Mouse (Mus musculus) liver, embryonic 16.5 days (tissue): ENCODE measurements around the gene Rnf180. TPM values are rescaled to one million over a fixed set of nuclear protein-coding genes. Genes with fewer than 3 reads are reported as not detected.

ENCODE experiments used
- ATAC-seq: fragments of 200-750 bp; cut with Nextera tagmentation; 2 replicates; pipeline ENCODE4 v1.8.0; 2017; ENCODE audit warnings: low read depth, mild to moderate bottlenecking, moderate number of reproducible peaks, moderate library complexity
- H3K27ac ChIP-seq: fragments of 300-500 bp; sonication (generic); 2 replicates; pipeline ENCODE4 v1.5.1; 2014; ENCODE audit warnings: mild to moderate bottlenecking, low read length
- H3K27me3 ChIP-seq: fragments of 300-500 bp; sonication (generic); 2 replicates; pipeline ENCODE4 v1.6.1; 2014; ENCODE audit warnings: low read depth, low read length, mixed read lengths; ENCODE audit not compliant: control insufficient read depth, insufficient read depth
- H3K36me3 ChIP-seq: fragments of 300-500 bp; sonication (generic); 2 replicates; pipeline ENCODE4 v1.6.1; 2014; ENCODE audit warnings: mild to moderate bottlenecking; ENCODE audit not compliant: control insufficient read depth, insufficient read depth
- H3K4me1 ChIP-seq: fragments of 300-500 bp; sonication (generic); 2 replicates; pipeline ENCODE4 v1.6.1; 2014; ENCODE audit warnings: low read depth, low read length, mixed read lengths; ENCODE audit not compliant: control insufficient read depth
- H3K4me2 ChIP-seq: fragments of 300-500 bp; sonication (generic); 2 replicates; pipeline ENCODE4 v1.6.1; 2014; ENCODE audit warnings: low read depth, low read length, mixed read lengths
- H3K4me3 ChIP-seq: fragments of 300-500 bp; sonication (generic); 2 replicates; pipeline ENCODE4 v1.5.1; 2014; ENCODE audit warnings: low read depth, mild to moderate bottlenecking, low read length
- H3K9ac ChIP-seq: fragments of 300-500 bp; sonication (generic); 2 replicates; pipeline ENCODE4 v1.6.1; 2014; ENCODE audit warnings: low read depth, low read length
- H3K9me3 ChIP-seq: fragments of 300-500 bp; sonication (generic); replicated peaks from 2 replicates; pipeline ENCODE4 v1.6.1; 2016; ENCODE audit warnings: low read length; ENCODE audit not compliant: control insufficient read depth
- WGBS: fragments of 180-500 bp; shearing (Covaris S2); extraction: QIAGEN DNeasy Blood & Tissue Kit; methylation state at CpG from one replicate; pipeline ENCODE4 v1.1.7; 2014; ENCODE audit not compliant: insufficient replicate concordance; 5-methylcytosine and 5-hydroxymethylcytosine counted together
- polyA plus RNA-seq: library from polyadenylated mRNA; unstranded; fragments of >200 nt; fragmentation: Nextera tagmentation; extraction: Ambion mirVana; gene quantifications from 2 replicates; pipeline ENCODE4 v1.2.1, GENCODE M21; 2015

The Rnf180 gene
- polyA plus RNA-seq, 1 experiment from 2014 or later: 0.59 TPM

DNA sequence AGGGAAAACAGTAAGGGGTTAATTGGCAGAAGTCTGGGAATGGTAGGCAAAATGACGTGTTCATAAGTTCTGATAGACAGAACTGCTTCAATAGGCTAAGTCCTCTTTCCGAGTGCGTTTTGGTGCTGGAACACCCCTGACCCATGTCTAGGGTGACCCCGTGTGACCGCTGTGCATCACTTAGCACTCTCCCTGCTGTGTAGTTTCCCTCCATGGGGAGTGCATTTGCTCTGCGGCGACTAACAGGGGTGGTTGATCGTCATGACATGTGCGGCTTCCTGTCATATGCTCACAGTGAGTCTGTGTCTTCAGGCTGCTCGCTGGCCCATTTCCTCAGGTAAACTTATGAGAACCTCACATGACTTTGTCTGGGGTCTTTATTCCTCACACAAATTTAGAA, 70.6 kb downstream of the Rnf180 start:
- H3K4me1 ChIP-seq: no peaks in the 10 kb centered on the region
- no peak for ATAC-seq
- H3K4me3 ChIP-seq: no peak overlapping the region
- H3K27me3 ChIP-seq: no peaks in the 10 kb centered on the region
- H3K4me2 ChIP-seq: no peak overlapping the region
- H3K9me3 ChIP-seq: no peaks in the 10 kb centered on the region
- WGBS: 42% methylated on average over 10 of the region's 10 CpGs
- no peak overlapping the region for H3K27ac ChIP-seq
- H3K9ac ChIP-seq: no peak overlapping the region
- H3K36me3 ChIP-seq: no peaks in the 10 kb centered on the region

DNA sequence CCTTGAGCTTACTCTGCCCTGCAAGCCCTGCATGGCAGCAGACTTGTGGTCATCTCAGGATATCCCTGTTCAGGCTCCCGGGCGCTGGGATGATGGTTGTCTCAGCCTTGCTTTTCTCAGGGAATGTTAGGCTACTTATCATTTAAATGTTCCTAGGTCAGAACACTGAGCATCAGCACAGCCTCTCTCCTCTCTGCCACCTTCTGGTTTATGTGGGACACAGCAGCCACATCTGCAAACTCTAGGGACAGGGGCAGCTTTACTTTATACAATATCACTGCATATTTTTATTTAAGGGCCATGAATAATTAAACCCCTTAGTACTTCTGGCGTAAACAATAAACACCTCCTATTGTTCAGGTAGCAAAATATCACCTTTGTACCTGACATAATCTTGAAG, 71.5 kb downstream of the Rnf180 start:
- no peak for ATAC-seq
- no peak overlapping the region for H3K27ac ChIP-seq
- no peak overlapping the region for H3K4me2 ChIP-seq
- H3K9me3 ChIP-seq: no peaks in the 10 kb centered on the region
- no peaks in the 10 kb centered on the region for H3K4me1 ChIP-seq
- 53% methylated on average over 3 of the region's 3 CpGs for WGBS
- H3K4me3 ChIP-seq: no peak overlapping the region
- no peak overlapping the region for H3K9ac ChIP-seq
- no peaks in the 10 kb centered on the region for H3K36me3 ChIP-seq
- H3K27me3 ChIP-seq: no peaks in the 10 kb centered on the region

DNA sequence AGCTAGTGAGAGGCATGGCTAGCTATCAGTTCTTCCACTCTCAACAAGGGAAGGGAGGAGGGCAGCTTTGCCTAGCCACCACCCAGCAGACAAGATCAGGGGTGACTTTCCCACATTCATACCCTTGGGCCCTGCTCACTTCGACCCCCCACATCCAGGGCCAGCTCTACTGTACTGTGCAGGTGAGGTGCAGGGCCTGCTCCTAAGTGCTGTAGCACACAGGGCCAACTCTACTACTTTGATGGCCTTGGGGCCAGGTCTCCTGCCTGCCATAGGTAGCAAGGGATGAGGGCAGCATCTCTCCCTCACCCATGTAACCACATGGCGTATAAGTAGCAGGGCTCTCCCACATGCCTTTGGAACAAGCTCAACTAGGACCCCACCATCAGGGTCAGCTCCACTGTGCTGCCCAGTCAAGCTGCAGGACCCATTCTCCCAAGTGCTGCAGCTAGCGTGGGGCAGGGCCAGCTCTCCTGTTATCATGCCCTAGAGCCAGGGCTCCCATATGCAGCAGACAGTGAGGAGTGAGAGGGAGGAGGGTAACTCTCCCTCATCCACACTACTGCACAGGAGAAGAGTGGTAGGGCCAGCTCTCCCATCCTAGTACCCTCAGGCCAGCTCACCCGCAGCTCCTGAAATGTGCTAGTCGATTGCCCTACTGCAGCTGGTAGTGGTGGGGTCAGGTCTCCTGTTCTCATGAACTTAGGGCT, 72.4 kb downstream of the Rnf180 start:
- Histone ChIP-seq H3K4me1 (no peaks in the 10 kb centered on the region), H3K9me3 (no peaks in the 10 kb centered on the region), H3K36me3 (no peaks in the 10 kb centered on the region), H3K4me2 (no peak overlapping the region), H3K27me3 (no peaks in the 10 kb centered on the region), H3K9ac (no peak overlapping the region), H3K27ac (no peak overlapping the region), H3K4me3 (no peak overlapping the region)
- 52% methylated on average over 5 of the region's 5 CpGs for WGBS
- no peak for ATAC-seq

DNA sequence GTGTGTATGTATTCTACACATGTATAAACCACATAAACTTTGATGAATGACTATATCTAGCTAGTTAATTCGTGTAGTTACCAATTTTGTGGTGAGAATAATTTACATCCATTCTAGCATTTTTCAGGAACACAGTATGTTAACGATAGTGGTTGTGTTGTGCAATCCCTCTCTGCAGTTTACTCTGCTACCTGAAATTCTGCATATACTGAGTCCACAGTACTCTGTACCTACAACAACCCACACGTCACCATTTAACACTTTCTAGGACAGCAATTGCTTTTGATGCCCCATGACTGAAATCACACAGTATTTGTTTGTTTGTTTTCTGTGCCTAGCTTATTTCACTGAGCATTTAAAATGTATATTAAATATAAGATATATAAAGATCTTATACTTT, 83.9 kb downstream of the Rnf180 start:
- Histone ChIP-seq H3K4me3 (no peak overlapping the region), H3K27me3 (no peaks in the 10 kb centered on the region), H3K4me1 (no peaks in the 10 kb centered on the region), H3K36me3 (no peaks in the 10 kb centered on the region), H3K9ac (no peak overlapping the region), H3K4me2 (no peak overlapping the region), H3K27ac (no peak overlapping the region), H3K9me3 (no peaks in the 10 kb centered on the region)
- peak; percentile 67; the same call in 1 of the 2 replicates for ATAC-seq
- WGBS: 43% methylated on average over 3 of the region's 3 CpGs

DNA sequence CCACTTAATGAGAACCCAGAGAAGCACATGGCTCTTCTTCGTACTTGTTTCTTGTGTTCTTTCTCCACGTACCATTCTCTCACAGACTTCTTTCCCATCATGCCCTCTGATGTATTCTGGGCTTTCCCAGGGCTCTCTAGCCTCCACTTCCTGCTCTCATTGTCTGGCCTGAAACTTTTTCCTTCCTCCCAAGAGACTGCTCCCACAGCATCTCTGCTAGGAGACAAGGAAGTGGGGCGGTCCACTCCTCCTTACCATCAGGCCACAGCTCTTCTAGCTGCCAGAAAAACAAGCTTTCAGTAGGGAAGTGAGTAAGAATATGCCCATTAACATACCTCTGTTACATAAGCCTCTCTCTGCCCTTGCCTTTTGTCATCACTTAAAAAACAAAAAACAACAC, 90.8 kb downstream of the Rnf180 start:
- H3K9me3 ChIP-seq: no peaks in the 10 kb centered on the region
- no peaks in the 10 kb centered on the region for H3K36me3 ChIP-seq
- no peak overlapping the region for H3K27ac ChIP-seq
- WGBS: 73% methylated on average over 3 of the region's 3 CpGs
- H3K4me1 ChIP-seq: no peaks in the 10 kb centered on the region
- ATAC-seq: no peak
- no peaks in the 10 kb centered on the region for H3K27me3 ChIP-seq
- no peak overlapping the region for H3K4me2 ChIP-seq
- no peak overlapping the region for H3K9ac ChIP-seq
- H3K4me3 ChIP-seq: no peak overlapping the region

DNA sequence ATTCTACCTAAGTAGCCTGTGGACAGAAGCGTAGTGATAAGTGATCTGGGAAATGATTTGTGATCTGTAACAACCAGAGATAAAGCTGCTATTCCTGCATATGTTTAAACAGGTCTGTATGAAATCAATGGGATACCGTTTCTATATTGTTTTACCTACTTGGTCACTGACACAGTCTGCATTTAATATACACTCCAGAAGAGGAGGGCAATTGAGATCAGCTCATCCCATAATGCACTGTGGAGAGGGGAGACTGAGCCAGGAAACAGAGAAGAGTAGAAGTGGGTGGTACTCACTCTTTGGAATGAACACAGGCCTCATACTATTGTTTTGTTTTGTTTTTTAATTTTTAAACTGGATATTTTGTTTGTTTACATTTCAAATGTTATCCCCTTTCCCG, 96.0 kb downstream of the Rnf180 start:
- no peak overlapping the region for H3K4me2 ChIP-seq
- ATAC-seq: no peak
- H3K9me3 ChIP-seq: no peaks in the 10 kb centered on the region
- no peaks in the 10 kb centered on the region for H3K36me3 ChIP-seq
- H3K9ac ChIP-seq: no peak overlapping the region
- no peaks in the 10 kb centered on the region for H3K27me3 ChIP-seq
- no peak overlapping the region for H3K4me3 ChIP-seq
- H3K27ac ChIP-seq: no peak overlapping the region
- H3K4me1 ChIP-seq: no peaks in the 10 kb centered on the region
- 48% methylated on average over 3 of the region's 3 CpGs for WGBS

DNA sequence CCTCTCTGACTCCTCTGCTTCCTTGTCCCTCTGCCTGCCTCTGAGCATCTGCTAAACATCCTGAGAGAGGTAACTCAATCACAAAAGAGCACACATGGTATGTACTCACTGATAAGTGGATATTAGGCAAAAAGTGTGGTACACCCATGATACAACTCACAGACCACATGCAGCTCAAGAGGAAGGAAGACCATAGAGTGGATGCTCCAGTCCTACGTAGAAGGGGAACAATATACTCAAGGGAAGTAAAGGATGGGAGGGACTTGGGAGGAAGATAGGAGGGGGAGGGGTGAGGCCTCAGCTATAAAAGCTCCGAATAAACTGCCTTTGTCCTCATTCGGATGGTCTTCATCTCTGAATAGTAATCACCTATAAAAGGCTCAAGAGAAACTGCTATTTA, 96.6 kb downstream of the Rnf180 start:
- 29% methylated on average over 3 of the region's 3 CpGs for WGBS
- H3K9me3 ChIP-seq: no peaks in the 10 kb centered on the region
- no peak overlapping the region for H3K27ac ChIP-seq
- no peaks in the 10 kb centered on the region for H3K27me3 ChIP-seq
- H3K4me2 ChIP-seq: no peak overlapping the region
- no peak overlapping the region for H3K4me3 ChIP-seq
- no peaks in the 10 kb centered on the region for H3K36me3 ChIP-seq
- no peak overlapping the region for H3K9ac ChIP-seq
- H3K4me1 ChIP-seq: no peaks in the 10 kb centered on the region
- ATAC-seq: no peak

DNA sequence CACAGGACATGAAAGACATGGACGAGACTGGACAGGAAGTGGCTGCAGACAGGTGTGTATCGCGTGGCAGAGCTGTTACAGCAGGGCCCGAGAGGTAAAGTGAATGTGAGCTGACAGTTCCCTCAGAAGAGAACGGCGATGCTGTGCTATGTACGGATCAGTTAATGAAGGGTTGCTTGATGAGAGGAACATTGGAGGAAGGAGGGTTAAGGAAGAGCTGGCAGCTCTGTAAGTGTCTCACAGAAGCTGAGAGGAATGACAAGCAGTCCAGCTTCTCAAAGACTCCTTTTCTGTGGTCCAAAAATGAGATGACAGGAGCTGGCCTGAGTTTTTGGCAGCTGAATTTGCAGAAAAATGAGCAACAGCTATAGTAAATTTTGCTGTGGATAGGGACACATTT, 101.0 kb downstream of the Rnf180 start:
- 69% methylated on average over 7 of the region's 7 CpGs for WGBS
- no peak for ATAC-seq

DNA sequence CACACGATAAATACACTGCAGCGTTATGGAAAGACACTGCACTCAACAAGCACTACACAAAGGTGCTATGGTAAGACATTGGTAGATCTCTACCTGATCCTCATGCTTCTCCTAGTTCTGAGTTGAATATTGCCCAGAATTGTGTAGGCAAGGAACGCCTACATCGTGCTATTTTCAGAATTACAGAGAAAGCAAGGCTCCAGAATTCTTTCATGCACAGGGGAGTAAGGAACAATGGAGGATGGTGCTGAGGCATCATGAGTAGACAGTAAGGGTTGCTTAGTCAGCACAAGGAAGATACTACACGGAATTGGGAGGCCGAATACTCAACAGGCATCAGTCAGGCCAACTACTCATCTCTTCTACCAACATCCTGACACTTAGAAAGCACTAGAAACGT, 105.9 kb downstream of the Rnf180 start:
- WGBS: 63% methylated on average over 7 of the region's 7 CpGs
- ATAC-seq: no peak
- no peaks in the 10 kb centered on the region for H3K27me3 ChIP-seq

More for the DNA sequence above, 101.0 kb downstream of the Rnf180 start:
- Histone ChIP-seq H3K27ac (no peak overlapping the region), H3K9ac (no peak overlapping the region), H3K4me3 (no peak overlapping the region), H3K9me3 (no peaks in the 10 kb centered on the region), H3K4me1 (no peaks in the 10 kb centered on the region), H3K36me3 (no peaks in the 10 kb centered on the region), H3K4me2 (no peak overlapping the region), H3K27me3 (no peaks in the 10 kb centered on the region)

More for the DNA sequence above, 105.9 kb downstream of the Rnf180 start:
- H3K36me3 ChIP-seq: no peaks in the 10 kb centered on the region
- H3K9ac ChIP-seq: no peak overlapping the region
- no peak overlapping the region for H3K4me2 ChIP-seq
- H3K4me3 ChIP-seq: no peak overlapping the region
- no peak overlapping the region for H3K27ac ChIP-seq
- no peaks in the 10 kb centered on the region for H3K9me3 ChIP-seq
- H3K4me1 ChIP-seq: no peaks in the 10 kb centered on the region
